Mouse (Mus musculus) kidney, embryonic 15.5 days (tissue): ENCODE measurements around the gene Ube4b. TPM values are rescaled to one million over a fixed set of nuclear protein-coding genes. Genes with fewer than 3 reads are reported as not detected.
A peak's percentile ranks its signal among the peaks of the same experiment; 100 is the strongest.

Experiments
- ATAC-seq: fragments of 200-750 bp; cut with Nextera tagmentation; replicated peaks from 2 replicates; pipeline ENCODE4 v1.8.0; 2017; ENCODE audit warnings: moderate TSS enrichment; ENCODE audit not compliant: low FRiP score
- H3K27ac ChIP-seq: fragments of 300-500 bp; sonication (generic); 2 replicates; pipeline ENCODE4 v1.5.1; 2015; ENCODE audit warnings: mild to moderate bottlenecking, inconsistent platforms
- H3K27me3 ChIP-seq: fragments of 300-500 bp; sonication (generic); 2 replicates; pipeline ENCODE4 v1.6.1; 2015; ENCODE audit warnings: inconsistent platforms
- H3K36me3 ChIP-seq: fragments of 300-500 bp; sonication (generic); 2 replicates; pipeline ENCODE4 v1.6.1; 2015; ENCODE audit warnings: inconsistent platforms
- H3K4me1 ChIP-seq: fragments of 300-500 bp; sonication (generic); 2 replicates; pipeline ENCODE4 v1.6.1; 2015; ENCODE audit warnings: inconsistent platforms
- H3K4me2 ChIP-seq: fragments of 300-500 bp; sonication (generic); 2 replicates; pipeline ENCODE4 v1.6.1; 2015; ENCODE audit warnings: moderate library complexity, mild to moderate bottlenecking, inconsistent platforms
- H3K4me3 ChIP-seq: fragments of 300-500 bp; sonication (generic); replicated peaks from 2 replicates; pipeline ENCODE4 v1.5.1; 2015; ENCODE audit warnings: mild to moderate bottlenecking, inconsistent platforms
- H3K9ac ChIP-seq: fragments of 300-500 bp; sonication (generic); 2 replicates; pipeline ENCODE4 v1.6.1; 2015; ENCODE audit warnings: mild to moderate bottlenecking, inconsistent platforms
- H3K9me3 ChIP-seq: fragments of 300-500 bp; sonication (generic); replicated peaks from 2 replicates; pipeline ENCODE4 v1.6.1; 2016; ENCODE audit warnings: inconsistent platforms
- WGBS: fragments of 180-500 bp; shearing (Covaris S2); methylation state at CpG from one replicate; pipeline ENCODE4 v1.1.7; 2015; ENCODE audit warnings: mixed read lengths; 5-methylcytosine and 5-hydroxymethylcytosine counted together
- polyA plus RNA-seq: library from polyadenylated mRNA; unstranded; fragments of >200 nt; fragmentation: Nextera tagmentation; extraction: Ambion mirVana; gene quantifications from 2 replicates; pipeline ENCODE4 v1.2.1, GENCODE M21; 2015

Ube4b gene
- polyA plus RNA-seq, 1 experiment from 2014 or later = 49.6 TPM

- peak overlapping the region; percentile 90 for H3K27ac ChIP-seq
- H3K4me2 ChIP-seq = peak overlapping the region; percentile 78
- 51% methylated on average over 3 of the region's 3 CpGs for WGBS
Observed at GRCm38 (mm10) chr4:149308491-149308820, 118.1 kb downstream of the Ube4b start.

GRCm38 (mm10) chr4:149307596-149308490 lies 118.7 kb downstream of the Ube4b start, which contains the start of gene Kif1b:
Gene Kif1b, minus strand, starts transcription at chr4:149307693.
- H3K4me2 ChIP-seq = peak within 1 kb of the TSS; percentile 78
- under 1% methylated on average over 78 of the region's 79 CpGs for WGBS

More at GRCm38 (mm10) chr4:149308491-149308820, 118.1 kb downstream of the Ube4b start:
- Histone ChIP-seq H3K9ac (peak overlapping the region; percentile 66), H3K4me1 (peaks cover 19% of the 10 kb centered on the region), H3K27me3 (no peaks in the 10 kb centered on the region), H3K9me3 (no peaks in the 10 kb centered on the region), H3K4me3 (peak overlapping the region; percentile 81), H3K36me3 (no peaks in the 10 kb centered on the region)
- ATAC-seq = no peak

GRCm38 (mm10) chr4:149306712-149307595 lies 119.6 kb downstream of the Ube4b start:
- ATAC-seq = peak; percentile 70
- Histone ChIP-seq H3K4me1 (peaks cover 27% of the 10 kb centered on the region), H3K9ac (peak overlapping the region; percentile 83), H3K9me3 (no peaks in the 10 kb centered on the region), H3K36me3 (no peaks in the 10 kb centered on the region), H3K27me3 (no peaks in the 10 kb centered on the region), H3K4me2 (peak overlapping the region; percentile 78), H3K4me3 (peak overlapping the region; percentile 81), H3K27ac (peak overlapping the region; percentile 92)
- WGBS = under 1% methylated on average over 75 of the region's 83 CpGs

More at GRCm38 (mm10) chr4:149307596-149308490, 118.7 kb downstream of the Ube4b start, which contains the start of gene Kif1b:
- ATAC-seq = peak; percentile 99
- no peaks in the 10 kb centered on the region for H3K27me3 ChIP-seq
- H3K4me1 ChIP-seq = peaks cover 22% of the 10 kb centered on the region
- peak within 1 kb of the TSS; percentile 83 for H3K9ac ChIP-seq
- peak within 1 kb of the TSS; percentile 81 for H3K4me3 ChIP-seq
- H3K9me3 ChIP-seq = no peaks in the 10 kb centered on the region
- H3K36me3 ChIP-seq = no peaks in the 10 kb centered on the region
- H3K27ac ChIP-seq = peak within 1 kb of the TSS; percentile 92

- Histone ChIP-seq H3K4me3 (peak overlapping the region; percentile 81), H3K4me2 (peak overlapping the region; percentile 78), H3K9me3 (no peaks in the 10 kb centered on the region), H3K4me1 (peaks cover 27% of the 10 kb centered on the region), H3K9ac (peak overlapping the region; percentile 83), H3K27me3 (no peaks in the 10 kb centered on the region), H3K27ac (peak overlapping the region; percentile 92), H3K36me3 (no peaks in the 10 kb centered on the region)
- WGBS = 38% methylated on average over 14 of the region's 14 CpGs
- ATAC-seq = no peak
Observed at GRCm38 (mm10) chr4:149305761-149306711, 120.5 kb downstream of the Ube4b start.

- no peaks in the 10 kb centered on the region for H3K36me3 ChIP-seq
- H3K4me1 ChIP-seq = peaks cover 27% of the 10 kb centered on the region
- H3K27ac ChIP-seq = no peak overlapping the region
- no peak overlapping the region for H3K9ac ChIP-seq
- H3K9me3 ChIP-seq = no peaks in the 10 kb centered on the region
- WGBS = 86% methylated on average over 1 of the region's 1 CpGs
- ATAC-seq = no peak
- no peak overlapping the region for H3K4me2 ChIP-seq
- no peak overlapping the region for H3K4me3 ChIP-seq
- no peaks in the 10 kb centered on the region for H3K27me3 ChIP-seq
Observed at GRCm38 (mm10) chr4:149304466-149304865, 122.1 kb downstream of the Ube4b start.

GRCm38 (mm10) chr4:149303502-149303901 lies 123.0 kb downstream of the Ube4b start:
- 65% methylated on average over 5 of the region's 5 CpGs for WGBS

GRCm38 (mm10) chr4:149302751-149303150 lies 123.8 kb downstream of the Ube4b start:
- no peak overlapping the region for H3K4me2 ChIP-seq
- no peak for ATAC-seq
- peaks cover 19% of the 10 kb centered on the region for H3K4me1 ChIP-seq
- no peaks in the 10 kb centered on the region for H3K27me3 ChIP-seq
- H3K4me3 ChIP-seq = no peak overlapping the region
- H3K9ac ChIP-seq = no peak overlapping the region
- no peak overlapping the region for H3K27ac ChIP-seq
- H3K9me3 ChIP-seq = no peaks in the 10 kb centered on the region
- WGBS = 77% methylated on average over 5 of the region's 5 CpGs
- no peaks in the 10 kb centered on the region for H3K36me3 ChIP-seq

More at GRCm38 (mm10) chr4:149303502-149303901, 123.0 kb downstream of the Ube4b start:
- Histone ChIP-seq H3K27me3 (no peaks in the 10 kb centered on the region), H3K27ac (no peak overlapping the region), H3K9me3 (no peaks in the 10 kb centered on the region), H3K9ac (no peak overlapping the region), H3K36me3 (no peaks in the 10 kb centered on the region), H3K4me1 (peaks cover 25% of the 10 kb centered on the region), H3K4me2 (no peak overlapping the region), H3K4me3 (no peak overlapping the region)
- ATAC-seq = no peak

GRCm38 (mm10) chr4:149302136-149302535 lies 124.4 kb downstream of the Ube4b start:
- 68% methylated on average over 3 of the region's 3 CpGs for WGBS
- H3K4me2 ChIP-seq = no peak overlapping the region
- peaks cover 21% of the 10 kb centered on the region for H3K4me1 ChIP-seq
- H3K36me3 ChIP-seq = no peaks in the 10 kb centered on the region
- H3K27ac ChIP-seq = no peak overlapping the region
- ATAC-seq = no peak
- no peaks in the 10 kb centered on the region for H3K9me3 ChIP-seq
- H3K4me3 ChIP-seq = no peak overlapping the region
- no peak overlapping the region for H3K9ac ChIP-seq
- no peaks in the 10 kb centered on the region for H3K27me3 ChIP-seq

- 82% methylated on average over 2 of the region's 2 CpGs for WGBS
- H3K27me3 ChIP-seq = no peaks in the 10 kb centered on the region
- no peak overlapping the region for H3K27ac ChIP-seq
- H3K4me2 ChIP-seq = no peak overlapping the region
- no peaks in the 10 kb centered on the region for H3K36me3 ChIP-seq
- peaks cover 18% of the 10 kb centered on the region for H3K4me1 ChIP-seq
- no peaks in the 10 kb centered on the region for H3K9me3 ChIP-seq
- no peak for ATAC-seq
- H3K9ac ChIP-seq = no peak overlapping the region
- H3K4me3 ChIP-seq = no peak overlapping the region
Observed at GRCm38 (mm10) chr4:149296501-149296900, 130.0 kb downstream of the Ube4b start.

- ATAC-seq = no peak
- Histone ChIP-seq H3K27ac (peak overlapping the region; percentile 32; the same call in 1 of the 2 replicates), H3K9me3 (no peaks in the 10 kb centered on the region), H3K27me3 (no peaks in the 10 kb centered on the region), H3K4me2 (no peak overlapping the region), H3K4me1 (peaks cover 18% of the 10 kb centered on the region), H3K36me3 (peaks cover 23% of the 10 kb centered on the region), H3K4me3 (no peak overlapping the region), H3K9ac (no peak overlapping the region)
- 52% methylated on average over 5 of the region's 5 CpGs for WGBS
Observed at GRCm38 (mm10) chr4:149292984-149293383, 133.6 kb downstream of the Ube4b start.

GRCm38 (mm10) chr4:149291061-149291460 lies 135.5 kb downstream of the Ube4b start:
- Histone ChIP-seq H3K36me3 (peaks cover 23% of the 10 kb centered on the region), H3K9me3 (no peaks in the 10 kb centered on the region), H3K4me1 (peaks cover 15% of the 10 kb centered on the region), H3K9ac (no peak overlapping the region), H3K27me3 (no peaks in the 10 kb centered on the region), H3K4me3 (no peak overlapping the region), H3K27ac (no peak overlapping the region), H3K4me2 (no peak overlapping the region)
- no peak for ATAC-seq
- 84% methylated on average over 9 of the region's 9 CpGs for WGBS
